Mouse (Mus musculus) MN1 (cell line): ENCODE results near the gene Clint1.

ENCODE experiments used
- DNase-seq: peaks from one replicate; pipeline ENCODE4 v3.0.0-alpha.2; 2016; ENCODE audit warnings: low spot score

Gene Clint1

GRCm38 (mm10) chr11:45884029-45884428 is 32.2 kb downstream of the Clint1 start:
- peak; percentile 72 for DNase-seq

DNA sequence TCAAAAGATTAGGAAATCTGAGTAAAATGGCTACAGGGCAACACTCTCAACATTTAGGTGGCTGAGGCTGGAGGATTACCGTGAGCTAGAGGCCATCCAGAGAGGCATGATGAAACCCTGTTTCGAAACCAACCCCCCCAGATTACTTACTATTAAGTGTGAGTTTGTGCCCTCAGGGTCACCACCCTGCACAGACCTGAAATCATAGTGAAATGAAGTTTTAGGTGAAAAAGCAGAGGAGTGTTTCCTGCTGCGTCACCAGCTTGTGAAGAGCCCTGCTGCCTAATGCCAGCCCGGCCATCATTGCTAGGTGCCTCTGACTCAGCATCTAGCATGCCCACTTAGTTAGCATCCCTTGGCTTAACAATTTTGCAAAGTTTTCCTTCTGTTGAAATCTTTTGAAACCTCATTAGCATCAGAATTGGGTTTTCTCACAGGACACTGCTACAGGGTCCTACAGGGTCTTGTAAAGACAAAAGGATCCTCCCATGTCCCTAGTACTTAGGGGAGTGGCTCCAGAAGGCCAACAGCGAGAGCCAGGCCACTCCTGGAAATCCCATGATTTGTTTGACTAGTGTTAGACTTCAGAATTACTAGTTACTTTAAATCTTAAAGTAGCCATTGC is 33.9 kb downstream of the Clint1 start:
- DNase-seq = no peak

GRCm38 (mm10) chr11:45886596-45886995 is 34.7 kb downstream of the Clint1 start:
- DNase-seq = no peak

DNA sequence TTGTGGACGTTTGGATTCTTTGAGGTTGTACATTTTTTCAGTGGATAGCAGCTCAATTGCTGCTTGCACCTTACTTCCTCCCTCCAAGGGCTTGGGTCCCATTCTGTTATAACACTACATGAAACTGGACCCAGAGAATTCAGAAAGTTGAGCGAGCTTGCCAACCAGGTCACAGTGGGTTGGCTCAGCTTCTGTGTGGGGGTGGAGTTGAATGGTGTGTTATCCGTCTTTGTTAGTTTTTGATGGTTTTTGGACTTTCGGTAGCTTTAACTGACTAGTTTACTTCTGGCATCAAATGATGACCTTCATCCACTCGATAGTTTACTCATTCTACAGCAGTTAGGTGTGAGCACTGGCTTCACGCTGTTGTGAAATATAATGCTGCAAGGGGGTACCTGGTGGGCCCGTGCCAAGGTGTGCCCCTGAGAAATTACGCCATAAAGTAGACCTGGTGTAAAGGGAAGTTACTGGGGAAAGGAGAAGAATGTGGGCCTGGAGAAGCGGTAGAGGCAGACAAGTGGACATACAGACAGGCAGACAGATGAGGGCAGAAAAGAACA is 36.7 kb downstream of the Clint1 start:
- DNase-seq = no peak

- no peak for DNase-seq
Measured at GRCm38 (mm10) chr11:45889981-45890380, 38.1 kb downstream of the Clint1 start.

- DNase-seq = no peak
Measured at GRCm38 (mm10) chr11:45890423-45890822, 38.6 kb downstream of the Clint1 start.

GRCm38 (mm10) chr11:45892861-45893360 is 41.1 kb downstream of the Clint1 start:
- DNase-seq = no peak

GRCm38 (mm10) chr11:45897392-45897791 is 45.5 kb downstream of the Clint1 start:
- no peak for DNase-seq

GRCm38 (mm10) chr11:45900233-45901015 is 48.6 kb downstream of the Clint1 start:
- no peak for DNase-seq

GRCm38 (mm10) chr11:45906109-45906786 is 54.4 kb downstream of the Clint1 start:
- DNase-seq = no peak

- DNase-seq = no peak
Measured at GRCm38 (mm10) chr11:45907301-45907700, 55.5 kb downstream of the Clint1 start.

DNA sequence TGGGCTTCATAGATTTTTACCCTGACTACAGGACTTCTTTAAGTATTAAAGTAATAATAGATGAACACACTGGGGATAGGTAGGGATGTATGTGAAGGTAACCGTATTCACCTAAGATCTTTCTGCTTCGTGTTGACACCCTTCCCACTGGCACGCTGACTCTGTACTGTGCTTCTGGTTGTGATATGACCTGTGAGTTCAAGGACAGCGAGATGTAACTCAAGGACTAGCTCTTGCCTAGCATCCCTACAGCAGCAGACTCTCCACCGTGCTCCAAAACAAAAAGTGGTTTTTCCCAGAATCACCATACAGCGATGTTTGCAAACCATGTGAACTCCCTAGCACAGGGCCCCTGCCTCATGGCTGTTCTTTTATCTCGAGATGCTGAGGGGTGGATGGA is 56.2 kb downstream of the Clint1 start:
- no peak for DNase-seq

DNA sequence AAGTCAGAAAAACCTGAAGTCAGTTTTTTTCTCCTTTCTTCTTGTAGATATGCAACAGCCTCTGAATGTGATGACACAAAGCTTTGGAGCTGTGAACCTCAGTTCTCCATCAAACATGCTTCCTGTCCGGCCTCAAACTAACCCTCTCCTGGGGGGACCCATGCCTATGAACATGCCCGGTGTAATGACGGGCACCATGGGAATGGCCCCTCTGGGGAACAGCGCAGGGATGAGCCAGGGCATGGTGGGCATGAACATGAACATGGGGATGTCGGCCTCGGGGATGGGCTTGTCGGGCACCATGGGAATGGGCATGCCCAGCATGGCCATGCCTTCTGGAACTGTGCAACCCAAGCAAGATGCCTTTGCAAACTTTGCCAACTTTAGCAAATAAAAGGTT is 57.0 kb downstream of the Clint1 start:
- DNase-seq = no peak

GRCm38 (mm10) chr11:45910701-45911100 is 58.9 kb downstream of the Clint1 start:
- DNase-seq = no peak

DNA sequence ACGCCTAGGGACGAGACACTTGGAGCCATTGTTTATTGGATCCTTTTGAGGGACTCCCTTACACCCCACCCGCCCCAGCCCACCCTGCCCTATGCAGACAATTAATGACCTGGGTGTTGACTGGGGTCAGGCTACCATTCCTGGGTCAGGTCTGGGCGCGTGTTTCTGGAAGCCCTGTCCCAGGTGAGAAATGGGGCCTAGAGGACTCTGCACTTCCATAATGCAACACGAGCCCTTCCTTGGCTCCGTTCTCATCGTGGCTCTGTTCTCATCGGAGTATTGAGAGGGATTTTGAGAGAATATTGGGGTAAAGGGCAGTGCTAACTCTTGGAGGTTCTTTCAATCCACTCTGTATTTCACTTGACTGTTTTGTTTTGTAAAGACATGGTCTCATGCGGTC is 64.3 kb downstream of the Clint1 start:
- no peak for DNase-seq

DNA sequence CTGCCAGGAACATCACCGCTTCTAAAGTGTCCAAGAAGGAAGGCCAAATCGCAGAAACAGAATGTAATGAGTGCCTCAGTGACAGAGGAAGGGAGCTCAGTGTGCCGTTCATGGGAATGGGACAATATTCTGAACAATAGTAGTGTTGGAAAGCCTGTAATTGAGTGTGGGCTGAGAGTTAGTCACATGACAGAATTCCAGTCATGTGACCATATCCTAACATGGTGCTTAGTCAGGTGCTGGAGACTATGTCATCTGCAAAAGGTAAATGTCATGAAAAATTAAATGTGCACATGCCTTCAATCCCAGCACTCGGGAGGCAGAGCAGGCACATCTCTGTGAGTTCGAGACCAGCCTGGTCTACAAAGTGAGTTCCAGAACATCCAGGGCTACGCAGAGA is 66.2 kb downstream of the Clint1 start:
- no peak for DNase-seq

- DNase-seq = no peak
Measured at GRCm38 (mm10) chr11:45918836-45919235, 67.0 kb downstream of the Clint1 start.

- DNase-seq = no peak
Measured at GRCm38 (mm10) chr11:45921026-45921425, 69.2 kb downstream of the Clint1 start.

DNA sequence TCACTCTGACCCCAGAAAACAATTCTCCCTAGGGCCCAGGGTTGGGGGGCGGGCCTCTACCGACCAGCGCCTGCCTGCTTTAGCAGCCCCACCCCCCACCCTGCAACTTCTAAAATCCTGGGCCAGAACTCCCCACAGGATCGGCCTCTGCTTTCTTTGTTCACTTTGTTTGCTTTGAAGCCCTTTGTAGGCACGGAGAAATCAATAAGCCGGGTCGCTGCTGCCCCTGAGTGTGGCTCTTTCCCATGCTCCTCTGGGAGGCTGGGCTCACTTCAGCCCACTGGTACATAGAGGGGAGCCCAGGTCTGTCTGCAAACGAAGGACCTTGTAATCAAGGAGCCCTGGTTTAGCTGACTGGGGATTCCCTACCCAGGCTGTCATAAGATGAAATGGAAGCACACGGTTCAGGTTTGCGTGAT is 69.6 kb downstream of the Clint1 start:
- DNase-seq = no peak

GRCm38 (mm10) chr11:45925436-45925835 is 73.6 kb downstream of the Clint1 start:
- no peak for DNase-seq

DNA sequence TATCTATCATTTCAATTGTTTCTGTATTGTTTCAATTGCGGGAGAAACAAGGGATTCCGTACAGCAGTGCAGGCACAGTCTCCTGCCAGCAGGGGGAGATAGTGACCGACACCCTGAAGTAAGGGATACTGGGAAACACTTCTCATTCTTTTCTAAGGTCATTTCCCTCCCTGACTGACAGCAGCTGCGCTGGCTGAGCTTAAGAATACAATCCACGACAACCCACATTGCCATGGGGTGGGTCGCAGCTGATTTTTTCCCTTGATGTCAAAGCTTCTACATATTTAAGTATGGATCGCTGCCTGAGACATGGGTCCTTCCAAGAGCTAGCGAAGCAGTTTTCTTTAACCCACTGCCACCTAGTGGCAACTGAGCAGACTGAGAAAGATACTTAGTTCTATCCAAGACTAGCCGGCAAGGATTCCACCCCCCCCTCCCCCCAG is 74.8 kb downstream of the Clint1 start:
- DNase-seq = peak; percentile 92

DNA sequence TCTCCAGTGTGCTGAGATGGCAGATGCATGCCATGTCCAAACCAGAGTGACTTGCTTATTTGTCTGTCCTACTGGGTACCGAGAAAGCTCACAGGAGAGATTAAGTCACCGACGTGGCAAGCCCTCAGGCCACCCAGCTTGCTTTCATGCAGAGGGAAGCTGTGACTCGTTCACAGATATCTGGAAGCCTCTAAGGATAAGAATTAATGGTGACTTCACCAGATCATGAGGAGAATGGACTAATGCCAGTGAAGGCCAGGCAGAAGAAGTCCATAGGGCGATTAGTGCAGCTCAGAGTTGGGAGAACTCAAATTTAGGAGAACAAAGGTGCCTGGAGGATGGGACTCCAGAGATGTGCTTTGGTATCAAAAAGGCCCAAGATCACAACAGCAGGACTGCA is 75.6 kb downstream of the Clint1 start:
- DNase-seq = no peak

GRCm38 (mm10) chr11:45929541-45929940 is 77.7 kb downstream of the Clint1 start:
- DNase-seq = no peak
